ENCODE assay signal across 9 mouse cellular contexts in genomic region chr7:73517432-73518054, GRCm38 (mm10). TPM values are rescaled to one million over a fixed set of nuclear protein-coding genes. Genes with fewer than 3 reads are reported as not detected.
DNase-seq lines count a peak whose midpoint lies in the region; ATAC-seq and TF ChIP-seq lines count a peak whose summit lies in the region.
"Had no signal": no experiment of that assay in that cellular context is flagged by ENCODE, and none has a peak within 500 bp of the region (broad histone marks: within the 10 kb centered on the region; RNA-seq: fewer than 3 reads in every experiment).

No protein-coding gene starts in this region.

- TF ChIP-seq POLR2A in lung, adult 2 months (IDR thresholded peaks at IDR 0.05; ENCODE audit: borderline replicate concordance, extremely low read depth, low read depth, low read length), result no peak

- peak; percentile 18 for DNase-seq in adrenal gland, postnatal 14 days
- no peak for DNase-seq in adrenal gland, postnatal 36 days
- peak; percentile 48 for DNase-seq in lung, postnatal 0 days (ENCODE audit: low spot score)
- DNase-seq in lung, adult 2 months, result no peak
- no peak for DNase-seq in lung, postnatal 10 days
- no peak for DNase-seq in thymus, postnatal 4 days
- DNase-seq: cerebellum, postnatal 10 days had no signal

- H3K4me3 ChIP-seq in lung, postnatal 0 days (ENCODE audit: low read depth, low read length), result no peak overlapping the region
- H3K4me3 ChIP-seq in lung, adult 2 months (replicated peaks; ENCODE audit: extremely low read depth, low read depth, low read length), result no peak overlapping the region

- peaks cover 16% of the 10 kb centered on the region; the same call in 1 of the 2 replicates for H3K36me3 ChIP-seq in lung, postnatal 0 days (ENCODE audit: insufficient read depth, low read length)

- no peak overlapping the region for H3K9ac ChIP-seq in lung, postnatal 0 days (replicated peaks; ENCODE audit: low read depth)

- no peak overlapping the region for H3K4me2 ChIP-seq in lung, postnatal 0 days (replicated peaks; ENCODE audit: low read depth, low read length)

- WGBS in lung, postnatal 0 days, result 18% methylated on average over 1 of the region's 1 CpGs
- 14% methylated on average over 1 of the region's 1 CpGs for WGBS in lung, adult 2 months

- no peak for TF ChIP-seq EP300 in lung, postnatal 0 days (IDR thresholded peaks at IDR 0.05)

- H3K27ac ChIP-seq in lung, postnatal 0 days (ENCODE audit: low read length), result no peak overlapping the region

- peak; percentile 65 for ATAC-seq in lung, postnatal 0 days
- peak; percentile 40 for ATAC-seq in granulocyte monocyte progenitor cell, adult 5-6 weeks (replicated peaks; ENCODE audit: poor library complexity, severe bottlenecking)
- ATAC-seq in monocyte, adult 5-6 weeks (replicated peaks; ENCODE audit: insufficient number of reproducible peaks, low FRiP score, low TSS enrichment, poor library complexity, severe bottlenecking), result 0 out of 2 replicates have a peak, but pooled peaks have one; percentile 21

- no peaks in the 10 kb centered on the region for H3K4me1 ChIP-seq in lung, postnatal 0 days (ENCODE audit: insufficient read depth, low read depth, low read length)
- peaks cover 15% of the 10 kb centered on the region for H3K4me1 ChIP-seq in lung, adult 2 months (ENCODE audit: control insufficient read depth, insufficient read depth, low read length)

- H3K9me3 ChIP-seq in lung, postnatal 0 days (ENCODE audit: low read length), result no peaks in the 10 kb centered on the region

- H3K27me3 ChIP-seq in lung, postnatal 0 days (replicated peaks; ENCODE audit: insufficient read depth, low read length), result no peaks in the 10 kb centered on the region

- no peak for TF ChIP-seq CTCF in lung, postnatal 0 days (IDR thresholded peaks at IDR 0.05)
- no peak for TF ChIP-seq CTCF in lung, adult 2 months (IDR thresholded peaks at IDR 0.05; ENCODE audit: insufficient read depth, low read length)

RNA-seq across cellular contexts. Expression of gene Chd2, which starts 24.1 kb away (rescaled TPM):
- 45.1 and 52.8 TPM in 2 replicates for total RNA-seq in adrenal gland, postnatal 14 days (2021)
- total RNA-seq in adrenal gland, postnatal 36 days (2021), result 10 to 100 TPM; 40.9 to 41.6 TPM
- polyA plus RNA-seq in lung, postnatal 0 days (2015; fragmentation: Nextera tagmentation; extraction: Ambion mirVana), result 38.0 and 39.9 TPM in 2 replicates
- polyA plus RNA-seq in lung, adult 2 months (2012; rRNA removed), result 41.0 and 48.5 TPM in 2 replicates
- total RNA-seq in granulocyte monocyte progenitor cell, adult 5-6 weeks (2014; fragmentation: Nextera tagmentation), result 42.3 and 47.5 TPM in 2 replicates
- total RNA-seq in granulocyte monocyte progenitor cell, adult 5-6 weeks (2017), result 93.8 and 118 TPM in 2 replicates
- total RNA-seq in monocyte, adult 5-6 weeks (2017), result 241 to 361 TPM (median 252 TPM) in 3 replicates

Comparison
In these comparisons a context has a peak if more than half of its experiments do, and no peak if none do; other contexts are left out.
1. DNase-seq: peak in adrenal gland, postnatal 14 days (single experiment) and lung, postnatal 0 days (single experiment); none in adrenal gland, postnatal 36 days (0 of 2), lung, adult 2 months (single experiment), lung, postnatal 10 days (single experiment) and thymus, postnatal 4 days (single experiment).
2. Peak in every context shown above with its lines, with median percentiles within 50 percentile points of each other: ATAC-seq.